Mouse (Mus musculus) lung, embryonic 14.5 days (tissue): ENCODE data around the gene Lrmda. TPM values are rescaled to one million over a fixed set of nuclear protein-coding genes. Genes with fewer than 3 reads are reported as not detected.

Experiments
- ATAC-seq: fragments of 200-750 bp; cut with Nextera tagmentation; 2 replicates; pipeline ENCODE4 v1.8.0; 2017; ENCODE audit warnings: mild to moderate bottlenecking, moderate TSS enrichment, moderate library complexity; ENCODE audit not compliant: insufficient read depth
- DNase-seq: peaks from one replicate; pipeline ENCODE4 v3.0.0-alpha.2; 2015
- H3K27ac ChIP-seq: fragments of 300-500 bp; sonication (generic); 2 replicates; pipeline ENCODE4 v1.5.1; 2014; ENCODE audit warnings: low read depth, mild to moderate bottlenecking, moderate library complexity
- H3K27me3 ChIP-seq: fragments of 300-500 bp; sonication (generic); 2 replicates; pipeline ENCODE4 v1.6.1; 2014; ENCODE audit warnings: low read length, control low read depth; ENCODE audit not compliant: insufficient read depth
- H3K36me3 ChIP-seq: fragments of 300-500 bp; sonication (generic); 2 replicates; pipeline ENCODE4 v1.6.1; 2014; ENCODE audit warnings: control low read depth; ENCODE audit not compliant: insufficient read depth
- H3K4me1 ChIP-seq: fragments of 300-500 bp; sonication (generic); 2 replicates; pipeline ENCODE4 v1.6.1; 2014; ENCODE audit warnings: antibody characterized with exemption, control low read depth; ENCODE audit not compliant: insufficient read depth
- H3K4me2 ChIP-seq: fragments of 300-500 bp; sonication (generic); 2 replicates; pipeline ENCODE4 v1.6.1; 2014; ENCODE audit warnings: mild to moderate bottlenecking
- H3K4me3 ChIP-seq: fragments of 300-500 bp; sonication (generic); 2 replicates; pipeline ENCODE4 v1.5.1; 2014; ENCODE audit warnings: low read depth, low read length
- H3K9ac ChIP-seq: fragments of 300-500 bp; sonication (generic); 2 replicates; pipeline ENCODE4 v1.6.1; 2014
- H3K9me3 ChIP-seq: fragments of 300-500 bp; sonication (generic); 2 replicates; pipeline ENCODE4 v1.6.1; 2016; ENCODE audit warnings: low read depth, low read length, control low read depth
- CTCF ChIP-seq: IDR thresholded peaks from 2 replicates; pipeline ENCODE4 v1.5.1; 2016; ENCODE audit warnings: antibody characterized with exemption, low read depth
- WGBS: fragments of 180-500 bp; shearing (Covaris S2); extraction: QIAGEN DNeasy Blood & Tissue Kit; methylation state at CpG from one replicate; pipeline ENCODE4 v1.1.7; 2014; 5-methylcytosine and 5-hydroxymethylcytosine counted together
- polyA plus RNA-seq: library from polyadenylated mRNA; unstranded; fragments of >200 nt; fragmentation: Nextera tagmentation; extraction: Ambion mirVana; gene quantifications from 2 replicates; pipeline ENCODE4 v1.2.1, GENCODE M21; 2014

The Lrmda gene
- polyA plus RNA-seq, 1 experiment from 2014 or later, result 1.1 TPM

GRCm38 (mm10) chr14:22609261-22610245, 590.0 kb downstream of the Lrmda start:
- no peaks in the 10 kb centered on the region for H3K9me3 ChIP-seq
- H3K9ac ChIP-seq, result no peak overlapping the region
- H3K36me3 ChIP-seq, result no peaks in the 10 kb centered on the region
- ATAC-seq, result no peak
- H3K4me1 ChIP-seq, result peaks cover 4% of the 10 kb centered on the region; the same call in 1 of the 2 replicates
- H3K27ac ChIP-seq, result no peak overlapping the region; the same call in 1 of the 2 replicates
- H3K27me3 ChIP-seq, result no peaks in the 10 kb centered on the region
- no peak for TF ChIP-seq CTCF
- WGBS, result 53% methylated on average over 13 of the region's 13 CpGs
- DNase-seq, result peak; percentile 47
- H3K4me2 ChIP-seq, result no peak overlapping the region
- no peak overlapping the region for H3K4me3 ChIP-seq

DNA sequence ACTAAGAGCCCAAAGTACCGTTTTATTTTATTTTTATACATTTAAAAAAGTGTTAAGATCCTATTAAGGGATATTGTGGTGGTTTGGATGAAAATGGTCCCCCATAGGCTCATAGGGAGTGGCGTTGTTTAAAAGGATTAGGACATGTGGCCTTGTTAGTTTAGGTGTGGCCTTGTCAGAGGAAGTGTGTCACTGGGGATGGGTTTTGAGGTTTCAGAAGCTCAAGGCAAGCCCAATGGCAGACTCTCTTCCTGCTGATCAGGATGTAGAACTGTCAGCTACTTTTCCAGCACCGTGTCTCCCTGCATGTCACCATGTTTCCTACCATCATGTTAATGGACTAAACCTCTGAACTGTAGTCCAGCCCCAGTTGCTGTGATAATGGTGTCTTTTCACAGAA, 591.5 kb downstream of the Lrmda start:
- ATAC-seq, result no peak
- H3K4me3 ChIP-seq, result no peak overlapping the region
- WGBS, result 92% methylated on average over 3 of the region's 3 CpGs

GRCm38 (mm10) chr14:22620191-22620590, 600.7 kb downstream of the Lrmda start:
- no peak for DNase-seq
- H3K27me3 ChIP-seq, result no peaks in the 10 kb centered on the region
- no peaks in the 10 kb centered on the region for H3K4me1 ChIP-seq
- no peak for TF ChIP-seq CTCF
- no peaks in the 10 kb centered on the region for H3K36me3 ChIP-seq
- ATAC-seq, result no peak
- no peaks in the 10 kb centered on the region for H3K9me3 ChIP-seq
- H3K9ac ChIP-seq, result no peak overlapping the region
- no peak overlapping the region for H3K4me2 ChIP-seq
- H3K4me3 ChIP-seq, result no peak overlapping the region
- H3K27ac ChIP-seq, result no peak overlapping the region

More for the DNA sequence above, 591.5 kb downstream of the Lrmda start:
- DNase-seq, result no peak
- Histone ChIP-seq H3K4me2 (no peak overlapping the region), H3K36me3 (no peaks in the 10 kb centered on the region), H3K9me3 (no peaks in the 10 kb centered on the region), H3K4me1 (peaks cover 4% of the 10 kb centered on the region; the same call in 1 of the 2 replicates), H3K27me3 (no peaks in the 10 kb centered on the region), H3K27ac (no peak overlapping the region), H3K9ac (no peak overlapping the region)
- TF ChIP-seq CTCF, result no peak

GRCm38 (mm10) chr14:22621941-22622340, 602.4 kb downstream of the Lrmda start:
- H3K36me3 ChIP-seq, result no peaks in the 10 kb centered on the region
- WGBS, result 87% methylated on average over 3 of the region's 3 CpGs
- H3K4me2 ChIP-seq, result no peak overlapping the region
- H3K9ac ChIP-seq, result no peak overlapping the region
- no peak overlapping the region for H3K4me3 ChIP-seq
- DNase-seq (no peak), ATAC-seq (no peak)
- no peak for TF ChIP-seq CTCF
- no peak overlapping the region for H3K27ac ChIP-seq
- H3K27me3 ChIP-seq, result no peaks in the 10 kb centered on the region
- no peaks in the 10 kb centered on the region for H3K9me3 ChIP-seq
- no peaks in the 10 kb centered on the region for H3K4me1 ChIP-seq

GRCm38 (mm10) chr14:22627105-22627829, 607.8 kb downstream of the Lrmda start:
- Histone ChIP-seq H3K36me3 (no peaks in the 10 kb centered on the region), H3K27me3 (no peaks in the 10 kb centered on the region), H3K27ac (no peak overlapping the region), H3K9ac (no peak overlapping the region), H3K4me1 (no peaks in the 10 kb centered on the region), H3K9me3 (no peaks in the 10 kb centered on the region), H3K4me2 (no peak overlapping the region), H3K4me3 (no peak overlapping the region)
- 44% methylated on average over 8 of the region's 8 CpGs for WGBS
- no peak for DNase-seq
- no peak for TF ChIP-seq CTCF
- ATAC-seq, result no peak

DNA sequence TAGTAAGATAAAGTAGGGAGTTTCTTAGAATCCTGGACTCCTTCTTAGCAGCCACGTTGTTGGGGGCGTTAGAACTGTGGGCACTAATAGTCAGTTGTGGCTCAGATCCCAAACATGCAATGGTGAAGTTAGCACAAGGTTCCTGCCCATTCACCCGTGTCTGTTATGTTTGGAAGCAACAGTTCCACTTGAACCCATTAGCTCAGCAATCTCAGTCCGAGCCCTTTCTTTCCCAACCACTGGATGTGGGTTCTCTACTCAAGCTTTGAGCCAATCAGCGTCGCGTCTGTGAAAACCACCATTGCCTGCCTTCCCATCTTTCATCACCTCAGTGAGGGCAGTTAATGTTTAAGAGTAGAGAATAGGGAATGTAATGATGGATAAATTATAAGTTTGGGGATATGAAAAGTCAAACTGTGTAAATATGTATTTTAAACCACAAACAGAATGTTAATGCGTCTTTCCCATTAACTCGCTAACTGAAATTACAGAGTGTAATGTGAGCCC, 610.9 kb downstream of the Lrmda start:
- Histone ChIP-seq H3K9ac (no peak overlapping the region), H3K4me3 (no peak overlapping the region), H3K4me1 (no peaks in the 10 kb centered on the region), H3K27ac (no peak overlapping the region), H3K36me3 (no peaks in the 10 kb centered on the region), H3K9me3 (no peaks in the 10 kb centered on the region), H3K27me3 (no peaks in the 10 kb centered on the region), H3K4me2 (no peak overlapping the region)
- no peak for TF ChIP-seq CTCF
- WGBS, result 74% methylated on average over 9 of the region's 9 CpGs
- DNase-seq, result no peak
- ATAC-seq, result no peak

- DNase-seq, result no peak
- TF ChIP-seq CTCF, result no peak
- ATAC-seq, result no peak
- Histone ChIP-seq H3K9ac (no peak overlapping the region), H3K4me3 (no peak overlapping the region), H3K27ac (no peak overlapping the region), H3K4me2 (no peak overlapping the region), H3K9me3 (no peaks in the 10 kb centered on the region), H3K27me3 (no peaks in the 10 kb centered on the region), H3K4me1 (no peaks in the 10 kb centered on the region), H3K36me3 (no peaks in the 10 kb centered on the region)
- 59% methylated on average over 1 of the region's 1 CpGs for WGBS
These were observed 614.1 kb downstream of the Lrmda start for GRCm38 (mm10) chr14:22633612-22634011.
